Mouse (Mus musculus) limb, embryonic 15.5 days (tissue): ENCODE measurements around the gene Gcc2. TPM values are rescaled to one million over a fixed set of nuclear protein-coding genes. Genes with fewer than 3 reads are reported as not detected.
"Not testable (repeated sequence)": the region's sequence is repeated elsewhere in the genome, so short reads cannot be mapped to it uniquely, and the experiment has no call there.

Experiments
- ATAC-seq: fragments of 200-750 bp; cut with Nextera tagmentation; 2 replicates; pipeline ENCODE4 v1.8.0; 2017; ENCODE audit warnings: low read depth, moderate TSS enrichment; ENCODE audit not compliant: insufficient number of reproducible peaks, low FRiP score, low TSS enrichment
- H3K27ac ChIP-seq: fragments of 300-500 bp; sonication (generic); 2 replicates; pipeline ENCODE4 v1.5.1; 2015; ENCODE audit warnings: moderate library complexity, mild to moderate bottlenecking, inconsistent platforms
- H3K27me3 ChIP-seq: fragments of 300-500 bp; sonication (generic); 2 replicates; pipeline ENCODE4 v1.6.1; 2015; ENCODE audit warnings: inconsistent platforms
- H3K36me3 ChIP-seq: fragments of 300-500 bp; sonication (generic); 2 replicates; pipeline ENCODE4 v1.6.1; 2015; ENCODE audit warnings: inconsistent platforms
- H3K4me1 ChIP-seq: fragments of 300-500 bp; sonication (generic); 2 replicates; pipeline ENCODE4 v1.6.1; 2015; ENCODE audit warnings: inconsistent platforms
- H3K4me2 ChIP-seq: fragments of 300-500 bp; sonication (generic); 2 replicates; pipeline ENCODE4 v1.6.1; 2015; ENCODE audit warnings: mild to moderate bottlenecking, inconsistent platforms
- H3K4me3 ChIP-seq: fragments of 300-500 bp; sonication (generic); 2 replicates; pipeline ENCODE4 v1.5.1; 2015; ENCODE audit warnings: mild to moderate bottlenecking, inconsistent platforms
- H3K9ac ChIP-seq: fragments of 300-500 bp; sonication (generic); 2 replicates; pipeline ENCODE4 v1.6.1; 2015; ENCODE audit warnings: inconsistent platforms
- H3K9me3 ChIP-seq: fragments of 300-500 bp; sonication (generic); 2 replicates; pipeline ENCODE4 v1.6.1; 2016; ENCODE audit warnings: inconsistent platforms
- WGBS: fragments of 180-500 bp; shearing (Covaris S2); methylation state at CpG from one replicate; pipeline ENCODE4 v1.1.7; 2015; 5-methylcytosine and 5-hydroxymethylcytosine counted together
- polyA plus RNA-seq: library from polyadenylated mRNA; unstranded; fragments of >200 nt; fragmentation: Nextera tagmentation; extraction: Ambion mirVana; gene quantifications from 2 replicates; pipeline ENCODE4 v1.2.1, GENCODE M21; 2015

Gcc2 gene
- polyA plus RNA-seq, 1 experiment from 2014 or later = 60.9 TPM

DNA sequence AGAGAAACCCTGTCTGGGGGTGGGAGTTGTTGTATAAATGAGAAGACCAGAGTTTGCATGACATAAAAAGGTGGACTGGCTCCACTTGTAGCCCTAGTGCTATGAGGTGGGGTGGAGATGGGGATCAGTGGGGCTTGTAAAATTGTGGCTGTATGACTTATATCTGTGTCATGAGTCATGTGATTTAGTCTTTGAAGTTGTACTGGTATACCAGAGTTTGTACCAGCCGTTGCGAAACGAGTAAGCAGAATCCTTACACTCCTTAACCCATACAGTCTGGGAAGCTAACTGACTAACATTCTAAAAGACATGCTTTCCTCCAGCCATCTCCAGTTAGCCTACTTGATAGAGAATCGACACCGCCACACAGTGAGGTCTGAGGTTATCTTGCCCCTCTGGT lies 78.1 kb downstream of the Gcc2 start:
- Histone ChIP-seq H3K4me2 (no peak overlapping the region), H3K4me1 (no peaks in the 10 kb centered on the region), H3K27ac (no peak overlapping the region), H3K4me3 (no peak overlapping the region), H3K9ac (no peak overlapping the region), H3K9me3 (no peaks in the 10 kb centered on the region), H3K36me3 (no peaks in the 10 kb centered on the region), H3K27me3 (no peaks in the 10 kb centered on the region)
- WGBS = 81% methylated on average over 5 of the region's 5 CpGs
- ATAC-seq = no peak

- WGBS = 85% methylated on average over 1 of the region's 1 CpGs
- Histone ChIP-seq H3K36me3 (no peaks in the 10 kb centered on the region), H3K4me1 (peaks cover under 1% of the 10 kb centered on the region; the same call in 1 of the 2 replicates), H3K27ac (no peak overlapping the region), H3K9me3 (no peaks in the 10 kb centered on the region), H3K27me3 (no peaks in the 10 kb centered on the region), H3K9ac (no peak overlapping the region), H3K4me2 (no peak overlapping the region), H3K4me3 (no peak overlapping the region)
- no peak for ATAC-seq
Measured at GRCm38 (mm10) chr10:58336156-58336555, 80.9 kb downstream of the Gcc2 start.

DNA sequence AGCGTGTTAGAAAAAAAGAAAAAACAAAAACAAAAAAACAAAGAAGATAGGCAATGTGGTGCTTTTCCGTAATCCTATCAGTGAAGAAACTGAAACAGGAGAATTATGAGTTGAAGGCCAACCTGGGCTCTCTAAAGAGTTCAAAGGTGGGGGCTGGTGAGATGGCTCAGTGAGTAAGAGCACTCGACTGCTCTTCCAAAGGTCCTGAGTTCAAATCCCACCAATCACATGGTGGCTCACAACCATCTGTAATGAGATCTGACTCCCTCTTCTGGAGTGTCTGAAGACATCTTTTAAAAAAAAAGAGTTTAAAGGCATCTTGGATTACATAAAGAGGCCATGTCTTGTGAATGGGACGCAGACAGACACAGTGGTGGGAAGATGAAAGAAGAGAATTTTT lies 81.8 kb downstream of the Gcc2 start:
- H3K4me3 ChIP-seq, H3K4me2 ChIP-seq, H3K27me3 ChIP-seq, H3K27ac ChIP-seq, H3K9ac ChIP-seq, ATAC-seq, H3K4me1 ChIP-seq, H3K36me3 ChIP-seq, H3K9me3 ChIP-seq: not testable (repeated sequence)
- WGBS = 90% methylated on average over 4 of the region's 4 CpGs

DNA sequence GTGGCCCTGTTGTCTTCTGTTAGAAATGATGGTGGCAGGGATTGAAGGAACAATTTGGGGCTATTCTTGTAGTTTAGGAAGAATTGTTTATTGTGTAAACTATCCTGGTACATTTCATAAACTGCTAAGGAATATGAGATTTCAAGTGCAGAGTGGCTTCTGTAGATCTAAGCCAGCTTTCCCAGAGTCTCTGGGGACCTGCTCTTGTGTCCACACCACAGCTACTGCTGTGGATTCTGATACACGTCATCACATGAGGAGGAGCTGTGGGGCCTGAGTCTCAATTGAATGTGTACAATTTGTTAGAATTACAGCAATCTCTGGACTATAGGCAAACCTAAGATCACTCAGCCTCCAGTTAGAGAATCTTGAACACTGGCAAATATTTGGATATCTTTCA lies 83.3 kb downstream of the Gcc2 start:
- H3K9me3 ChIP-seq = no peaks in the 10 kb centered on the region
- no peaks in the 10 kb centered on the region for H3K27me3 ChIP-seq
- no peaks in the 10 kb centered on the region for H3K36me3 ChIP-seq
- 60% methylated on average over 1 of the region's 1 CpGs for WGBS
- no peak for ATAC-seq
- H3K9ac ChIP-seq = no peak overlapping the region
- no peak overlapping the region for H3K4me3 ChIP-seq
- H3K4me2 ChIP-seq = no peak overlapping the region
- H3K27ac ChIP-seq = no peak overlapping the region
- H3K4me1 ChIP-seq = peaks cover 5% of the 10 kb centered on the region; the same call in 1 of the 2 replicates

- H3K9me3 ChIP-seq = no peaks in the 10 kb centered on the region
- H3K27ac ChIP-seq = peak overlapping the region; percentile 65
- no peaks in the 10 kb centered on the region for H3K27me3 ChIP-seq
- peaks cover 8% of the 10 kb centered on the region; the same call in 1 of the 2 replicates for H3K4me1 ChIP-seq
- H3K4me2 ChIP-seq = no peak overlapping the region
- H3K4me3 ChIP-seq = no peak overlapping the region
- ATAC-seq = no peak
- no peaks in the 10 kb centered on the region for H3K36me3 ChIP-seq
- 50% methylated on average over 2 of the region's 2 CpGs for WGBS
- H3K9ac ChIP-seq = no peak overlapping the region
Measured at GRCm38 (mm10) chr10:58341685-58342084, 86.4 kb downstream of the Gcc2 start.

DNA sequence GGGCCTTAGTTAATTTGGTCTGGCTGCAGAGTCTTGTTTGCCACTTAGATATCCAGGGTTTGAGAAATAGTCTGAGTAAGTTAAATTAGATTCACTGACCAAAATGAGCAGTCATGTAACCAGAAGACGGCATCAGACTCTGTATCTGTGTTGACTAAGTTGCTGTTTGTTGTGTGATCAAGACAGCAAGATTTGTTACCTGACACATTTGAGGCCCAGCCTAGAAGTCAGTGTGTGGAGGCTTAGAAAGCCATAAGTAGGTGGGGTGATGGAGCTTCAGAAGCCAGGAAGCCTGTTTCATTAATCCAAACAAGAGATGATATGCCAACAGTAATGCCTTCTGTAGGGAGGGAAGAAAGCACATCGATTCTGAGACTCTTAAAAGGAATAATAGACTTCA lies 86.9 kb downstream of the Gcc2 start:
- no peak overlapping the region for H3K4me2 ChIP-seq
- no peak overlapping the region for H3K4me3 ChIP-seq
- H3K9me3 ChIP-seq = no peaks in the 10 kb centered on the region
- H3K36me3 ChIP-seq = no peaks in the 10 kb centered on the region
- WGBS = 74% methylated on average over 2 of the region's 2 CpGs
- H3K27me3 ChIP-seq = no peaks in the 10 kb centered on the region
- H3K9ac ChIP-seq = no peak overlapping the region
- H3K27ac ChIP-seq = peak overlapping the region; percentile 65
- H3K4me1 ChIP-seq = peaks cover 8% of the 10 kb centered on the region; the same call in 1 of the 2 replicates
- ATAC-seq = no peak

- WGBS = 87% methylated on average over 3 of the region's 3 CpGs
- Histone ChIP-seq H3K9me3 (no peaks in the 10 kb centered on the region), H3K27ac (no peak overlapping the region), H3K4me2 (no peak overlapping the region), H3K27me3 (no peaks in the 10 kb centered on the region), H3K4me1 (peaks cover 8% of the 10 kb centered on the region; the same call in 1 of the 2 replicates), H3K4me3 (no peak overlapping the region), H3K36me3 (no peaks in the 10 kb centered on the region), H3K9ac (no peak overlapping the region)
- ATAC-seq = no peak
Measured at GRCm38 (mm10) chr10:58343552-58343951, 88.3 kb downstream of the Gcc2 start.

DNA sequence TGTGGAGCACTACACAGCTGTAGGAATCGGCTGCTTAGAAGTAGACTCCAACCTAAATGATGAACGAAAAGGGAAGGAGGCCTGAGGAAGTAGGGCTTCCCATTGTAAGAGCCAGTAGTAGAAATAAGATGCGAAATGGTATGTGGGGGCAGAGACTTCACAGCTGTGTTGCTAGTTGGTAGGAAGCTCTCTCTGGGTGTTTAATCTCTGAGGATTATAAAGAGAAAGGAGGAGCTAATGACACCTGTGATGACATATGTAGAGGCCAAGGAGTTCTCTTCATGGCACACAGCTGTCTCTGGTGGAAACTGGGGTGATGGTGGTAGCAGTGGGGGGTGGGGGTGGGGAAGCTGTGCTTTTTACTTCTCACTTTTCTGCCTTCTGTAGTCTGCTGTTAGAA lies 95.3 kb downstream of the Gcc2 start:
- no peaks in the 10 kb centered on the region for H3K9me3 ChIP-seq
- no peak overlapping the region for H3K4me2 ChIP-seq
- 0 out of 2 replicates have a peak, but pooled peaks cover 3% of the 10 kb centered on the region for H3K4me1 ChIP-seq
- H3K27ac ChIP-seq = no peak overlapping the region
- no peak overlapping the region for H3K4me3 ChIP-seq
- H3K27me3 ChIP-seq = no peaks in the 10 kb centered on the region
- WGBS = 88% methylated on average over 3 of the region's 3 CpGs
- no peaks in the 10 kb centered on the region for H3K36me3 ChIP-seq
- ATAC-seq = no peak
- H3K9ac ChIP-seq = no peak overlapping the region

DNA sequence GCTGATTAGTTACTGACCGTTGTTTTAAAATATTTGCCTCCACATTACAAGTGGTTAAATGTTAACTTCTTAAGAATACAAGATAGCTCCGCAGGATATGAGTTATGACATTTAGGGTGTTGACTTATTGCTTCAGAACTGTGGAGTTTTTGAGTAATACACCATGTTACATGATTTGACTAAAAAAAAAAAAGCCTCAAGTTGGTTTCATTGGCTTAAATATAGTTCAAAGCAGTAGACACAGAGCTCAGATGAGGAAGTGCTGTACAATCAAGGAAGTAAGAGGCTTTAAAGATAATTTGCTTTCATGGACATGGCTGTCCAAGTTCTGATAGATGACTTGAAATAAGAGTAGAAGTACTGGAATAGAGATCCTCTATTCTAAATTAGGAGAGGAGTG lies 96.4 kb downstream of the Gcc2 start:
- H3K4me3 ChIP-seq = no peak overlapping the region
- H3K9me3 ChIP-seq = no peaks in the 10 kb centered on the region
- ATAC-seq = no peak
- WGBS = 82% methylated on average over 2 of the region's 2 CpGs
- H3K36me3 ChIP-seq = no peaks in the 10 kb centered on the region
- no peak overlapping the region for H3K4me2 ChIP-seq
- no peaks in the 10 kb centered on the region for H3K4me1 ChIP-seq
- no peak overlapping the region for H3K27ac ChIP-seq
- no peak overlapping the region for H3K9ac ChIP-seq
- no peaks in the 10 kb centered on the region for H3K27me3 ChIP-seq

DNA sequence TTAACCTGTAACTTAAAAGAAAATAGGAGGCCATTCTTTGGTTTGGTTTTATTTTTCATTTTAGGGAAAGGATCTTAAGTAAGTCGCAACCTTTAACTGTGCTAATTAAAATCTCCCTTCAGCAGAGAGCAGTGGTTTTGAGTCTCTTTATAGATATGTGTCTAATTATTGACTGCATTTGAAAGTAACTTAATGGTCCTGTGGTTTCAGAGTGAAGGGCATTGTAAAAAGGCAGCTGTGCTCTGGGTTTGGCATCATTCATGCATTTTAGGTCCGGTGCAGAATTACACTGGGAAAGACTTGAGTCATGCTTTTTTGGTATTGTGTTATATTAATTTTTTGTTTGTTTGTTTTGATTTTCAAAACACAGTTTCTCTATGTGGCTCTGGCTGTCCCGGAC lies 97.1 kb downstream of the Gcc2 start:
- no peak overlapping the region for H3K9ac ChIP-seq
- no peak overlapping the region for H3K4me2 ChIP-seq
- H3K27ac ChIP-seq = no peak overlapping the region
- peaks cover 2% of the 10 kb centered on the region for H3K36me3 ChIP-seq
- no peak for ATAC-seq
- no peak overlapping the region for H3K4me3 ChIP-seq
- H3K4me1 ChIP-seq = no peaks in the 10 kb centered on the region
- WGBS = 45% methylated on average over 3 of the region's 3 CpGs
- H3K27me3 ChIP-seq = no peaks in the 10 kb centered on the region
- H3K9me3 ChIP-seq = no peaks in the 10 kb centered on the region

DNA sequence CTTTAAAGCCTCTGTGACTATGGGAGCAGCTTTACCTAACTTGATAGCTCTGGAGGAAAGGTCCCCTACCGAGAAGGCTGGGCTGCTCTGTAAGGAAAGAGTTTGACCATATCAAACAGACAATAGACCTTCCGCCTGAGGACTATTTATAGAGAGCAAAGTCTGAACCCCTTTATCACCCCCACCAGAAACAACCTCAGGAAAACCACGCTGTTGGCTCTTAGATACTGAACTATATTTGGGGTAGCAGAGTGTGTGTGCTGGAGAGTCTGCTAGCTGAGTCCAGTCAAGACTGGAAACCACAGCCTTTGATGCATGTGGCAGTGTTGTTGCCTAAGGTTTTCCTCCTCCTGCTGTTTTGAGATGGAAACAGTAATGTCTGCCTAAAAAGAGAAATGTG lies 99.3 kb downstream of the Gcc2 start:
- peaks cover 7% of the 10 kb centered on the region for H3K36me3 ChIP-seq
- no peak overlapping the region for H3K9ac ChIP-seq
- no peak for ATAC-seq
- H3K9me3 ChIP-seq = no peaks in the 10 kb centered on the region
- H3K27ac ChIP-seq = no peak overlapping the region
- H3K27me3 ChIP-seq = no peaks in the 10 kb centered on the region
- no peaks in the 10 kb centered on the region for H3K4me1 ChIP-seq
- no peak overlapping the region for H3K4me2 ChIP-seq
- H3K4me3 ChIP-seq = no peak overlapping the region
- WGBS = 55% methylated on average over 3 of the region's 3 CpGs
